Mouse (Mus musculus) hindbrain, embryonic 13.5 days (tissue): ENCODE measurements around the gene Fancd2. TPM values are rescaled to one million over a fixed set of nuclear protein-coding genes. Genes with fewer than 3 reads are reported as not detected.

Experiments
- ATAC-seq: fragments of 200-750 bp; cut with Nextera tagmentation; 2 replicates; pipeline ENCODE4 v1.8.0; 2017; ENCODE audit warnings: moderate TSS enrichment; ENCODE audit not compliant: low FRiP score
- H3K27ac ChIP-seq: fragments of 300-500 bp; sonication (generic); 2 replicates; pipeline ENCODE4 v1.5.1; 2015; ENCODE audit warnings: inconsistent platforms, mild to moderate bottlenecking, moderate library complexity
- H3K27me3 ChIP-seq: fragments of 300-500 bp; sonication (generic); 2 replicates; pipeline ENCODE4 v1.6.1; 2015; ENCODE audit warnings: mild to moderate bottlenecking, inconsistent platforms
- H3K36me3 ChIP-seq: fragments of 300-500 bp; sonication (generic); 2 replicates; pipeline ENCODE4 v1.6.1; 2015; ENCODE audit warnings: mild to moderate bottlenecking, inconsistent platforms
- H3K4me1 ChIP-seq: fragments of 300-500 bp; sonication (generic); replicated peaks from 2 replicates; pipeline ENCODE4 v1.6.1; 2015; ENCODE audit warnings: inconsistent platforms
- H3K4me2 ChIP-seq: fragments of 300-500 bp; sonication (generic); 2 replicates; pipeline ENCODE4 v1.6.1; 2015; ENCODE audit warnings: inconsistent platforms, mild to moderate bottlenecking, moderate library complexity
- H3K4me3 ChIP-seq: fragments of 300-500 bp; sonication (generic); 2 replicates; pipeline ENCODE4 v1.5.1; 2015; ENCODE audit warnings: mild to moderate bottlenecking, inconsistent platforms
- H3K9ac ChIP-seq: fragments of 300-500 bp; sonication (generic); 2 replicates; pipeline ENCODE4 v1.6.1; 2015; ENCODE audit warnings: mild to moderate bottlenecking, inconsistent platforms
- H3K9me3 ChIP-seq: fragments of 300-500 bp; sonication (generic); 2 replicates; pipeline ENCODE4 v1.6.1; 2016; ENCODE audit warnings: inconsistent platforms
- WGBS: fragments of 180-500 bp; shearing (Covaris S2); methylation state at CpG from one replicate; pipeline ENCODE4 v1.1.7; 2015; 5-methylcytosine and 5-hydroxymethylcytosine counted together
- polyA plus RNA-seq: library from polyadenylated mRNA; unstranded; fragments of >200 nt; fragmentation: Nextera tagmentation; extraction: Ambion mirVana; gene quantifications from 2 replicates; pipeline ENCODE4 v1.2.1, GENCODE M21; 2015

Fancd2 gene
- polyA plus RNA-seq, 1 experiment from 2014 or later = 3.2 TPM

DNA sequence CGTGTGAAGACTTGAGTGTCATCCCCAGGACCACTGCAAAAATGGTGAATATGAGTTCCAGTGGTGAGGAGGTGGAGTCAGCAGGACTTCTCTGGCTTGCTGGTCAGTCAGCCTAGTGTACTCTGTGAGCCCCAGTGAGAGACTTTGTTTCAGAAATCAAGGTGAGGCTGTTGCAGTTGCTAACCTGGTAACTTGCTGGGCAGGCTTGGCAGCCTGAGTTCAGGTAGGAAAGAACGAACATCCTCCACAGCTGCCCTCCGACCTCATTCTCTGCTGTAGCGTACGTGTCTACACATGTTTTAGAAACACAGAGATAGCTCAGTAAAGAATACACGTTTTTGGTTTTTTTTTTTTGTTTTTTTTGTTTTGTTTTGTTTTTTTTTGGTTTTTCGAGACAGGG is 3.4 kb downstream of the Fancd2 start:
- Histone ChIP-seq H3K4me3 (no peak overlapping the region), H3K27ac (no peak overlapping the region), H3K27me3 (no peaks in the 10 kb centered on the region), H3K9ac (no peak overlapping the region), H3K36me3 (0 out of 2 replicates have a peak, but pooled peaks cover 4% of the 10 kb centered on the region), H3K9me3 (no peaks in the 10 kb centered on the region), H3K4me1 (peaks cover 15% of the 10 kb centered on the region), H3K4me2 (no peak overlapping the region)
- no peak for ATAC-seq
- 93% methylated on average over 7 of the region's 7 CpGs for WGBS

DNA sequence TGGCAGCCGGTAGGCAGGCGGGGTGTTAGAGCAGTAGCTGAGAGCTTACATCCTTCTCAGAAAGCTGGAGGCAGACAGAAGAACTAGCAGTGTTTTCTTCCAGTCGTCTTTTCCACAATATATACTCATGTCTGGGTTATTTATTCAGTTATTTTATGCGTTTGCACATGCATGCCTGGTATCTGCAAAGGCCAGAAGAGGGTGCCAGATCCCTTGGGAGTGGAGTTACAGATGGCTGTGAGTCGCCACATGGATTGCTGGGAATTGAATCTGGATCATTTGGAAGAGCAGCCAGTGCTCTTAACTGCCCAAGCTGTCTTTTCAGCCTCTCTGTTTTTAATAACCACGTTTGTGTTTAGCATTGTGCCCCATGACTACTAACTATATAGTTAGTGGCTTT is 10.1 kb downstream of the Fancd2 start:
- H3K4me3 ChIP-seq = no peak overlapping the region
- H3K27me3 ChIP-seq = no peaks in the 10 kb centered on the region
- H3K36me3 ChIP-seq = 0 out of 2 replicates have a peak, but pooled peaks cover 3% of the 10 kb centered on the region
- no peaks in the 10 kb centered on the region for H3K4me1 ChIP-seq
- ATAC-seq = no peak
- H3K4me2 ChIP-seq = no peak overlapping the region
- H3K9ac ChIP-seq = no peak overlapping the region
- no peaks in the 10 kb centered on the region for H3K9me3 ChIP-seq
- H3K27ac ChIP-seq = no peak overlapping the region
- 90% methylated on average over 6 of the region's 6 CpGs for WGBS

DNA sequence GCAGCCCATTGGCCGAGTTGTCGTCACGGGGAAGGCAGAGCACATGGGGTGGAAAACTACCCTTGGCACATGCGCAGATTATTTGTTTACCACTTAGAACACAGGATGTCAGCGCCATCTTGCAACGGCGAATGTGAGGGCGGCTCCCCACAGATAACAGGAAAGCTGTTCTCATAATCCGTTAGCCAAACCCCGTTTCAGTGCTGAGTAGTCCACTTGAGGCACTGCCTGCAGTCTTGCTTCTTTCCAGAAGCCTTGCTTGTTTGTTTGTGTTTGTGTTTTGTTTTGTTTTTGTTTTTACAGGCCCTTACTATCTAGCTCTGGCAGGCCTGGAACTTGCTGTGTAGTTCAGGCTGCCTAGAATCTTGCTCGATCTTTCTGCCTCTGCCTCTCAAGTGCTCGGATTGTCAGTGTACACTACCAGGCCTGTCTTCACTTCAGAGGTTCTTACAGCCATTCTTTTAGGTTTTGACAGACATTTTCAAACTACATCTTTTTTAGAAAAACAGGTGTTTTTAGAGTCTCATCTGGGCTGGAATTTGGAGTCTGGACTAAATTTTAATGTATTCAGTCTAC is 12.5 kb downstream of the Fancd2 start:
- 93% methylated on average over 9 of the region's 12 CpGs for WGBS
- no peak for ATAC-seq
- H3K4me3 ChIP-seq = no peak overlapping the region
- no peaks in the 10 kb centered on the region for H3K9me3 ChIP-seq
- no peaks in the 10 kb centered on the region for H3K4me1 ChIP-seq
- no peak overlapping the region for H3K9ac ChIP-seq
- no peaks in the 10 kb centered on the region for H3K27me3 ChIP-seq
- no peak overlapping the region for H3K4me2 ChIP-seq
- H3K36me3 ChIP-seq = no peaks in the 10 kb centered on the region
- no peak overlapping the region for H3K27ac ChIP-seq

DNA sequence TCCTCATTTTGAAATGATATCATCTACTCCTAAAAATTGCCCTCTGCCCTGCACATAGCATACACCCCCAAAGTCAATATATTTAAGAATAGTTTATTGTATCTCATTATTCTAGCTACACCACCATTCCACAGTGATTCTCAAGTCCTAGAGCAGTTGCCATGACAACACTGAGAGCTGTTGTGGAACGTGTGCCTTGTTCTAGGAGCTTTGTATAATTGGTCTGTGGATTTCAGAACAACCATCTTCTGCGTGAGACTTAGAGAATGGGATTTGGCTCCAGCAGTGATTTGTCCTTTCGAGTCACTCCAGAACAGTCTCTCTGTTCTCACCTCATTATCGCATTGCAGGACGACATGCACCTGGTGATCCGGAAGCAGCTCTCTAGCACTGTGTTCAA is 28.3 kb downstream of the Fancd2 start:
- Histone ChIP-seq H3K36me3 (no peaks in the 10 kb centered on the region), H3K4me1 (no peaks in the 10 kb centered on the region), H3K4me3 (no peak overlapping the region), H3K27ac (no peak overlapping the region), H3K9me3 (no peaks in the 10 kb centered on the region), H3K9ac (no peak overlapping the region), H3K27me3 (no peaks in the 10 kb centered on the region), H3K4me2 (no peak overlapping the region)
- no peak for ATAC-seq
- WGBS = 65% methylated on average over 6 of the region's 6 CpGs

DNA sequence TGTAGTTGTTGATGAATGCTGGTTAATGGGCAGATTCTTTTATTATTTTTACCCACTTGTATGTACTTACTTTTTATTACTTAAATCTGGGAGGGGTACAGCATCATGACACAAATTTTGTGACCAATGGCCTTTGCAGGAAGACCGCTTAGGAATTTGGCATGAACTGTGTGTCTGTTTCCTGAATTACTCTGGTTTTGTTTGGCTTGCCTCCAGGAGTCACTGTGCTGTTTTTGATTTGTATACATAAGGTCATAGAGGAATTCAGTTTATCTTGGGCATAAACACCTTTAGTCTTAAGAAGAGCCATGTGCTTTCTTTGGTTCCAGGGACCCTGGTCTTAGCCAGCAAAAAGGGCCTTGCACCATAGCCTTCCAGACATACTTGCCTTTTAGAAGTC is 33.1 kb downstream of the Fancd2 start:
- Histone ChIP-seq H3K27me3 (no peaks in the 10 kb centered on the region), H3K9ac (no peak overlapping the region), H3K4me3 (no peak overlapping the region), H3K27ac (no peak overlapping the region), H3K36me3 (no peaks in the 10 kb centered on the region), H3K4me1 (no peaks in the 10 kb centered on the region), H3K4me2 (no peak overlapping the region), H3K9me3 (no peaks in the 10 kb centered on the region)
- WGBS = 85% methylated on average over 1 of the region's 1 CpGs
- ATAC-seq = no peak

DNA sequence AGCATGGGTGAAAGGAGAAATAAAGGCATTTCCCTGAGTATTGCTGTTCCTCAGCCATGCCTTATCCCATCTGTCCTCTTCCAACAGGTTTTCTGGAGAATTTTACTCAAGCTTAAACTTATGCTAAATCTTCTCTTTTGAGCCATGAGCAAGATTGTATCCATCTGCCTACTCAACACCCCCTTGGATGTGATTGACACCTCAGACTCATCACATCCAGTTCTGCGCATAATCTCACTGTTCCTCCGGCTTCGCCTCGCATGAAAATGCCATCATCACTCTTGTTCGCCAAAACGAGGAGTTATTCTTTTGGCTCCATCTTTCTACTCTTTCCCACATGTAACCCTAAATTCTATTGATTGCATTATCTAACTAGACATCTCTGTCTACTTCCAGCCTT is 44.6 kb downstream of the Fancd2 start:
- Histone ChIP-seq H3K36me3 (no peaks in the 10 kb centered on the region), H3K4me1 (no peaks in the 10 kb centered on the region), H3K4me3 (no peak overlapping the region), H3K4me2 (no peak overlapping the region), H3K9me3 (no peaks in the 10 kb centered on the region), H3K9ac (no peak overlapping the region), H3K27me3 (no peaks in the 10 kb centered on the region), H3K27ac (no peak overlapping the region)
- WGBS = 94% methylated on average over 6 of the region's 6 CpGs
- no peak for ATAC-seq

DNA sequence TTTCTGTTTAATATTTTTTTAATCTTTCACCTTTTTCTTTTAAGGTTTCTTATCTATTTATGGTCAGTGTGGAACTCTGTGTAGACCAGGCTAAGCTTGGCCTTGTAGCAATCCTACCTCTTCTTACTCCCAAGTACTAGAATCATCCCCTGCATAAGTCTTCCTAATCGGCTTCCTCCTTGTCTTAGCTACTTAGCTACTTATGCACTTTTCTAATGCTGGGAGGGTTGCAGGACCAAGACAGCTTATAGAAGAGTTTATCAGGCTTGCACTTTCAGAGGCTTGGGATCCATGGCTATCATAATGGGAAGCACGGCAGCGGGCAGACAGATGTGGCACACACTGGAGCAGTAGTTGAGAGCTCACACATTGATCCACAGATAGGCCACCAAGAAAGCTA is 47.8 kb downstream of the Fancd2 start:
- Histone ChIP-seq H3K4me2 (no peak overlapping the region), H3K4me3 (no peak overlapping the region), H3K9ac (no peak overlapping the region), H3K36me3 (0 out of 2 replicates have a peak, but pooled peaks cover 3% of the 10 kb centered on the region), H3K27ac (no peak overlapping the region), H3K9me3 (no peaks in the 10 kb centered on the region), H3K4me1 (no peaks in the 10 kb centered on the region), H3K27me3 (no peaks in the 10 kb centered on the region)
- no peak for ATAC-seq
- 97% methylated on average over 3 of the region's 3 CpGs for WGBS

DNA sequence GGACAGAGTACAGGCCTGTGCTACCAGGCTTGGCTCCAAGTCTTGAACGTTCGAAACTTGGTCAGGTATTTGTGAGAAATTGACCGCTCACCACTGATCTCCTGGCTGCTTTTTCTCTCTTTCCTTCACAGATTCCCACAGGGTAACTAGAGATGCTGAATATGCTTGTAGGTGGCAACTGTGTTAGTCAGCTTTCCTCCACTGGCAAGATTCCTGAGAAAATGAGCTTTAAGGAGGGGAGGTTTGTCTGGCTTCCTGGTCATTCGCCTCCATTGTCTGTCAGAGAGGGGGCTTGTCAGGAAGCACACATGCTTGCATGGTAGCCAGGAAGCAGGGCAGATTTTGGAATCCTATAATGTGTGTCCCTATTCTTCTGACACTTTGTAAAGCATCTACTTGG is 51.5 kb downstream of the Fancd2 start:
- WGBS = 96% methylated on average over 4 of the region's 4 CpGs
- Histone ChIP-seq H3K4me1 (no peaks in the 10 kb centered on the region), H3K4me2 (no peak overlapping the region), H3K4me3 (no peak overlapping the region), H3K27ac (no peak overlapping the region), H3K9ac (no peak overlapping the region), H3K9me3 (no peaks in the 10 kb centered on the region), H3K27me3 (no peaks in the 10 kb centered on the region), H3K36me3 (0 out of 2 replicates have a peak, but pooled peaks cover 3% of the 10 kb centered on the region)
- ATAC-seq = no peak

DNA sequence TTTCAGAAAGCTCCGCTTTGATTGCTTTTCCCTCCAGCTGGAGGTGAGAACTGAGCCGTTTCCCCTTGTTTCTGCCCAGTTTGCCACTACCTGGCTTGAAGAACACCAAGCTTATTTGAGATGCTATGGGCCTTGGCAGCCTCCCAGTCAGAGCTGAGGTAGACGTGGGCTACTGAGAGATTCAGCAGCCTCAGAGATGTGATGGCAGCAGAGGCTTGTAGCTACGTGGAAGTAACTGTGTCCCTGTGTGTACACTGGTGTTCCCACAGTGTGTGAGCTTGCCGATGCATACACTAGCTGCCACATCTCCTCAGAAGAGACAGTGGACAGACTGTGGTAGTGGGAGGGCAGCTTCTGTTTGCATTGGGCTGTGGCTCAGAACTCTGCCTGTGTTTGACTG is 53.6 kb downstream of the Fancd2 start:
- no peak overlapping the region for H3K4me3 ChIP-seq
- H3K9ac ChIP-seq = no peak overlapping the region
- H3K4me2 ChIP-seq = no peak overlapping the region
- H3K9me3 ChIP-seq = no peaks in the 10 kb centered on the region
- H3K27me3 ChIP-seq = no peaks in the 10 kb centered on the region
- 0 out of 2 replicates have a peak, but pooled peaks cover 3% of the 10 kb centered on the region for H3K36me3 ChIP-seq
- no peak for ATAC-seq
- H3K27ac ChIP-seq = no peak overlapping the region
- WGBS = 92% methylated on average over 5 of the region's 5 CpGs
- no peaks in the 10 kb centered on the region for H3K4me1 ChIP-seq

DNA sequence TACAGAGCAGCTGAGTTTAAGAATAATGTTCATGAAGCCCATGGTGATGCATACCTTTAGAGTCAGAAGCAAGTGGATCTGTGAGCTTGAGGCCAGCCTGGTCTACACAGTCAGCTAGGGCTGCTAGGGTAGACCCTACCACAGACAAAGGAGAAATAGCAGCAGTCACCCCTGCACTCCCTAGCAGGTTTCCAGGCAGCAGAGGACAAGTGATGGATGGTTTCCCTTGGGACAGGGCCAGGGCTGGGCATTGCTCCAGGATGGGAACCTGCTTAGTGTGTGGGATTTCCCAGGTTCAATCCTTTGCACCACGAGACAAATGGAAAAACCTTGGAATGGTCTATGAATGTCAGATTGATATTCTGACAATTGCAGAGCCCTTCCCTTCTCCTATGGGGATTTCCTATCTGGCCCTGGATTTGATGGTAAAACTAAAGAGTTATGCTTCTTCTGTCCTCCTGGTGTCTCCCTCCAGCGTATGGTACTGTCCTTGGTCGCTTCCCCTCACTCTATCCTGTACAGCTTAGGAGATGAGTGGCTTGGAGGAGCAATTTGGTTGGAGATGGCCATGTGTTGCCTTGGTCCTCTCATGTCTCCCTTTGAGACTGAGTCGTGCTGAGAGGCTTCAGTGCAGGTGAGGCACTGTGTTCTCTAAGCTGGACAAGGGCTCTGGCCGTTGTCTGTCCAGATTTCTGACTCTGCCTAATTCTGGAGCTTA is 55.1 kb downstream of the Fancd2 start:
- ATAC-seq = 0 out of 2 replicates have a peak, but pooled peaks have one; percentile 43
- Histone ChIP-seq H3K27me3 (no peaks in the 10 kb centered on the region), H3K9me3 (no peaks in the 10 kb centered on the region)

DNA sequence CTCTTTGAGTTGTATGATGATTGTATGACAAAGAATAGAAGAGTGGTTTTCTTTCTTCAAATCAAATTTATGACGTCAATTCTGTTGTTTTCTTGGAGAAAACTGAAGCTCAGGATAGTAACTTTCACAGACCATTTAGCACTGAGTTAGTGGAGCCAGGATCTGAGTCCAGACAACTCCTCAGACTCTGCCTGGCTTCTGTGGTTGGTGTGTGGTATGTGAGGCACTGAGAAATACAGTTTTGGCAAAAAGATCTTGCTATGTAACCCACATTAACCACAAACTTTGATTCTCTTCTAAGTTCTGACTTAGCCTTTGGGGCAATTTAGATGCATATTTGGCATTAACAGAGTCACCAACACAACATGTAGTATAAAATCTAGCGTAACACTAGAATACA is 61.2 kb downstream of the Fancd2 start:
- Histone ChIP-seq H3K9me3 (no peaks in the 10 kb centered on the region), H3K36me3 (no peaks in the 10 kb centered on the region), H3K4me2 (no peak overlapping the region), H3K9ac (no peak overlapping the region), H3K27ac (no peak overlapping the region), H3K4me1 (no peaks in the 10 kb centered on the region), H3K4me3 (no peak overlapping the region), H3K27me3 (no peaks in the 10 kb centered on the region)
- WGBS = 95% methylated on average over 2 of the region's 2 CpGs
- no peak for ATAC-seq

More for the DNA sequence above, 55.1 kb downstream of the Fancd2 start:
- no peak overlapping the region for H3K4me2 ChIP-seq
- 0 out of 2 replicates have a peak, but pooled peaks cover 3% of the 10 kb centered on the region for H3K36me3 ChIP-seq
- 79% methylated on average over 5 of the region's 5 CpGs for WGBS
- H3K4me1 ChIP-seq = no peaks in the 10 kb centered on the region
- H3K9ac ChIP-seq = no peak overlapping the region
- H3K27ac ChIP-seq = no peak overlapping the region
- no peak overlapping the region for H3K4me3 ChIP-seq

DNA sequence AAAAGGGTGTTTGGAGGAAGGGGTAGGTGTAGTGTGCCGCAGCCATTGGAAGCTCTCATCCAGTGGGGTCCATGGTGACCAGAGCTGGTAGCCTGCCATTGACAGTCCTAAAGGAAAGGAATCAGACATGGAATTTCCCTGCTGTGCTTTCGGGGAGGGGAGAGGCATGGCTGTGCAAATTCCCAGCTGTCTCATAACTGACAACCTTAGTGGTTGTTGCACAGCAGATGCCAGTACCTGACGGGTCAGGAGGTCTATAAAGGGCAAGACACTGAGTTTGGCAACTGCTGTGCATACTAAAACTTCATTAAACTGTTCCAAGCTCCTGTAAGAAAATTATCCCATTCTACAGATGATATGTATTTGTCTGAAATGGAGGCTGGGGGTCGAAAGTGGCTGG is 66.5 kb downstream of the Fancd2 start:
- 93% methylated on average over 4 of the region's 4 CpGs for WGBS
- H3K27me3 ChIP-seq = no peaks in the 10 kb centered on the region
- H3K4me2 ChIP-seq = no peak overlapping the region
- no peak overlapping the region for H3K27ac ChIP-seq
- H3K4me3 ChIP-seq = no peak overlapping the region
- H3K36me3 ChIP-seq = no peaks in the 10 kb centered on the region
- ATAC-seq = no peak
- no peaks in the 10 kb centered on the region for H3K9me3 ChIP-seq
- H3K4me1 ChIP-seq = 0 out of 2 replicates have a peak, but pooled peaks cover 5% of the 10 kb centered on the region
- no peak overlapping the region for H3K9ac ChIP-seq

DNA sequence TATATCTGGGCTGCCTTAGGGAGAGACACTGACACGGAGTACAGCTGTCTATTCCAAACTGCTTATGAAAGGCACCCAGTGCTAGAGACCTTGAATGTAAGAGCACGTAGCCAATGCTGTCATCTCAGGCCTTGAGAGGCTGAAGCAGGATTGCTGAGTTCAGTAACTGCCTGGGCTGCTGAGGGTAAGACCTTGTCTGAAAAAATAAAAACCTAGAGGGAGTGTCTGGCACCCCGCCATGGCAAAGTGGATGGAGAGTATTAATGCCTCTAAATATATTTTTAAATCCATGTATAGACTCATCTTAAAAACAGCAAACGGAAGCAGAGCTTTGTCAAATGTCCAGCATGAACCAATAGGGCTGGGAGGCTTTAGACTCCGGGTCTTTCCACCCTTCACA is 68.4 kb downstream of the Fancd2 start:
- Histone ChIP-seq H3K4me3 (no peak overlapping the region), H3K36me3 (no peaks in the 10 kb centered on the region), H3K9ac (no peak overlapping the region), H3K4me1 (peaks cover 5% of the 10 kb centered on the region; the same call in 1 of the 2 replicates), H3K4me2 (no peak overlapping the region), H3K27me3 (no peaks in the 10 kb centered on the region), H3K27ac (no peak overlapping the region), H3K9me3 (no peaks in the 10 kb centered on the region)
- no peak for ATAC-seq
- WGBS = 79% methylated on average over 5 of the region's 5 CpGs
